Mouse (Mus musculus) midbrain, embryonic 14.5 days (tissue): ENCODE measurements around the gene Snupn. TPM values are rescaled to one million over a fixed set of nuclear protein-coding genes. Genes with fewer than 3 reads are reported as not detected.

ENCODE experiments used
- ATAC-seq: fragments of 200-750 bp; cut with Nextera tagmentation; 2 replicates; pipeline ENCODE4 v1.8.0; 2017; ENCODE audit warnings: moderate number of reproducible peaks, moderate library complexity; ENCODE audit not compliant: low FRiP score, low TSS enrichment
- DNase-seq: peaks from one replicate; pipeline ENCODE4 v3.0.0-alpha.2; 2015
- H3K27ac ChIP-seq: fragments of 300-500 bp; sonication (generic); replicated peaks from 2 replicates; pipeline ENCODE4 v1.5.1; 2014; ENCODE audit warnings: mild to moderate bottlenecking, low read depth, low read length, moderate library complexity
- H3K27me3 ChIP-seq: fragments of 300-500 bp; sonication (generic); 2 replicates; pipeline ENCODE4 v1.6.1; 2014; ENCODE audit warnings: low read length, control low read depth, mixed read lengths; ENCODE audit not compliant: control insufficient read depth, insufficient read depth
- H3K36me3 ChIP-seq: fragments of 300-500 bp; sonication (generic); 2 replicates; pipeline ENCODE4 v1.6.1; 2014; ENCODE audit warnings: low read length, control low read depth; ENCODE audit not compliant: control insufficient read depth, insufficient read depth
- H3K4me1 ChIP-seq: fragments of 300-500 bp; sonication (generic); 2 replicates; pipeline ENCODE4 v1.6.1; 2014; ENCODE audit warnings: mild to moderate bottlenecking, antibody characterized with exemption, low read length, control low read depth; ENCODE audit not compliant: control insufficient read depth, insufficient read depth
- H3K4me2 ChIP-seq: fragments of 300-500 bp; sonication (generic); 2 replicates; pipeline ENCODE4 v1.6.1; 2014; ENCODE audit warnings: mild to moderate bottlenecking, low read length, moderate library complexity
- H3K4me3 ChIP-seq: fragments of 300-500 bp; sonication (generic); replicated peaks from 2 replicates; pipeline ENCODE4 v1.5.1; 2014; ENCODE audit warnings: low read depth, low read length
- H3K9ac ChIP-seq: fragments of 300-500 bp; sonication (generic); replicated peaks from 2 replicates; pipeline ENCODE4 v1.6.1; 2014; ENCODE audit warnings: mild to moderate bottlenecking, low read length, moderate library complexity
- H3K9me3 ChIP-seq: fragments of 300-500 bp; sonication (generic); 2 replicates; pipeline ENCODE4 v1.6.1; 2016; ENCODE audit warnings: low read length, control low read depth, mixed read lengths; ENCODE audit not compliant: control insufficient read depth
- WGBS: fragments of 180-500 bp; shearing (Covaris S2); extraction: QIAGEN DNeasy Blood & Tissue Kit; methylation state at CpG from one replicate; pipeline ENCODE4 v1.1.7; 2014; 5-methylcytosine and 5-hydroxymethylcytosine counted together
- polyA plus RNA-seq: library from polyadenylated mRNA; unstranded; fragments of >200 nt; fragmentation: Nextera tagmentation; extraction: Ambion mirVana; gene quantifications from 2 replicates; pipeline ENCODE4 v1.2.1, GENCODE M21; 2014

The Snupn gene
- polyA plus RNA-seq, 1 experiment from 2014 or later: 22.8 TPM

DNA sequence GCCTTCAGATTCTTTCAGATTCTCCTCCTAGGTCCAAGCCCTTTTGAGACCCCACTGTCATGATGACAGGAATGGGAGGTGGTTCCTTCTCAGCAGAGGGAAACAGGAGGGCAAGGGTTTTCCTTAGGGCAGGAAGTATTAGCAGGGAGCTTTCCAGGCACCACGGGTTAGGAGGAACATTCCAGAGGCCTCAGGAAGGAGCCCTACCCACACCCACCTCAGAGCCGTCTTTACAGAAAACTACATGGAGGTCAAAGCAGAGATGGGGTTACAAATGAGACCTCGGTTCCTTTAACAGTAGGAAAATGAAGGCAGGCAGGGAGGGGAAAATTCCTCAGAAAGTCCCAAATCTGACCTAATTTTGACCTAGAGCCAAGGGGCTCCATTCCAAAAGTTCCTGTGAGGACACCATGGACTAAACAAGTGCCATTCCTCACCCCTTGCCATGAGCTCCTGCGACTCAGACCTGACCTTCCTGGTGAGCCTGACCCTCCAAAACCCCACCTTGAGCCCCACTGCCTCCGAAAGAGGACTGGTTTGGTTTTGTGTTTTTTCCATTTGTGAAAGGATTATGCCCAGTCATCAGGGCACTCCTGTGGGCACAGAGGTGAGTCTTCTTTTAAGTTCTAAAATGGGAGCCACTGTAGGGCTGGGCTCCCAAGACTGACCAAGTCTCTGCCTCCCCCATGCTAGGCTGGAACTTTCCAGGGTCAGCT is 34.8 kb upstream of the Snupn start:
- Histone ChIP-seq H3K4me2 (no peak overlapping the region), H3K4me1 (no peaks in the 10 kb centered on the region), H3K9me3 (no peaks in the 10 kb centered on the region), H3K27ac (no peak overlapping the region), H3K36me3 (no peaks in the 10 kb centered on the region), H3K27me3 (no peaks in the 10 kb centered on the region), H3K9ac (no peak overlapping the region), H3K4me3 (no peak overlapping the region)
- no peak for DNase-seq
- ATAC-seq: no peak
- 91% methylated on average over 5 of the region's 5 CpGs for WGBS

DNA sequence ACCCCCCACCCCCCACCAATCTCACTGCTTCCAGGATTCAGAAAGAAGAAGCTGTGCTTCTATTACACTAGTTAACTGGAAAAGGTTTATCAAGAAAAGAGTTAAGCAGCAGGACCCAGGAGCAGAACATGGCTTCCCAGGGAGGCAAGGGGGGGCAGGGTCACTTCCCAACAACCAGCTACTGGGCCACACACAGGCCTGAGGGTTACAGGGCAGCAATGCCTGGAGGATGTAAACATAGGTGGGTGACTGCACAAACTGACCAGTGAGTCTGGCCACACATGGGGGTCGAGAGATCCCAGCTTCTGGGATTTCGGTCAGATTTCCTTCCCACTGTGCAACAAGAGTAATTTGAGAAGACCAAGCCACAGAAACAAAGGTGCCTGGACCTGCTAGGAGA is 33.5 kb upstream of the Snupn start:
- H3K36me3 ChIP-seq: no peaks in the 10 kb centered on the region
- ATAC-seq: no peak
- 64% methylated on average over 2 of the region's 2 CpGs for WGBS

DNA sequence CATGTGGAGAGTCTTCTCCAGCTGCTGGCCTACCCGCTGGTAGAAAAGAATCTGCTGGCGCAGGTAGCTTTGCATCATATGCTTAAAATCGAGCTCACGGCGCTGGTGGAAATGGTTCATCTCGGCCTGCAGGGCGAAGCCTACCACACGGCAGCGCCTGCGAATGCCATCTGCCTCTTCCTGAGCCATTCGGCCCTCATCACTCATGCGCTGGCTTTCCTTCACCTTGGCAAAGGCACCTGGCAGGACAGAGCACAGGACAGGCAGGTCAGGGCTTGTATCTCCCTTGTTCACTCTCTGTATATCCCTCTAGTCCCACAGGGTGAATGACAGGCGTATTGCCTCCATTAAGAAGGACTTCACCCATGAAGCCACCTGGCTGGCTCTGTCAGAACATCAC is 32.2 kb upstream of the Snupn start:
- Histone ChIP-seq H3K9ac (no peak overlapping the region), H3K4me3 (no peak overlapping the region), H3K36me3 (no peaks in the 10 kb centered on the region), H3K9me3 (no peaks in the 10 kb centered on the region), H3K4me2 (no peak overlapping the region), H3K27ac (no peak overlapping the region), H3K27me3 (no peaks in the 10 kb centered on the region), H3K4me1 (no peaks in the 10 kb centered on the region)
- DNase-seq: no peak
- WGBS: 93% methylated on average over 13 of the region's 13 CpGs
- ATAC-seq: no peak

More for the DNA sequence above, 33.5 kb upstream of the Snupn start:
- H3K4me3 ChIP-seq: no peak overlapping the region
- no peak for DNase-seq
- no peaks in the 10 kb centered on the region for H3K4me1 ChIP-seq
- no peak overlapping the region for H3K27ac ChIP-seq
- H3K27me3 ChIP-seq: no peaks in the 10 kb centered on the region
- H3K9me3 ChIP-seq: no peaks in the 10 kb centered on the region
- H3K4me2 ChIP-seq: no peak overlapping the region
- H3K9ac ChIP-seq: no peak overlapping the region

DNA sequence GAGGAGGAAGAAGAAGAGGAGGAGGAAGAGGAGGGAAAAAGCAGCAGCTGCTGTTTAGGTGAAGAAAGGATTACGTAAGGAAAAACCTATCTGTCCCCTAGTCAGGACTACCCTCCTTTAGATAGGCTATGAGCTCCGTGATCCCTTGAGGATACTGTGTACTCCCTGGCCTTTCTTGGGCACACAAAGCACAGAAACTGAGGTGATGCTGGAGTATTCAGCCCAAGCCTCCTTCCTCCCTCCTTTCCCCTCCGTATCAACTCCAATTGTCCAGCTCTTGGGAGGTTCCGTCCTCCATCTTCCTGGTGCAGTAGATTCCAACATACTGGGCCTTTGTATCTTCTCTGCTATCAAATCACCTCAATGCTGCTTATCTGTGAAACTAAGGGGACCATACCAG is 27.9 kb upstream of the Snupn start:
- ATAC-seq: no peak

DNA sequence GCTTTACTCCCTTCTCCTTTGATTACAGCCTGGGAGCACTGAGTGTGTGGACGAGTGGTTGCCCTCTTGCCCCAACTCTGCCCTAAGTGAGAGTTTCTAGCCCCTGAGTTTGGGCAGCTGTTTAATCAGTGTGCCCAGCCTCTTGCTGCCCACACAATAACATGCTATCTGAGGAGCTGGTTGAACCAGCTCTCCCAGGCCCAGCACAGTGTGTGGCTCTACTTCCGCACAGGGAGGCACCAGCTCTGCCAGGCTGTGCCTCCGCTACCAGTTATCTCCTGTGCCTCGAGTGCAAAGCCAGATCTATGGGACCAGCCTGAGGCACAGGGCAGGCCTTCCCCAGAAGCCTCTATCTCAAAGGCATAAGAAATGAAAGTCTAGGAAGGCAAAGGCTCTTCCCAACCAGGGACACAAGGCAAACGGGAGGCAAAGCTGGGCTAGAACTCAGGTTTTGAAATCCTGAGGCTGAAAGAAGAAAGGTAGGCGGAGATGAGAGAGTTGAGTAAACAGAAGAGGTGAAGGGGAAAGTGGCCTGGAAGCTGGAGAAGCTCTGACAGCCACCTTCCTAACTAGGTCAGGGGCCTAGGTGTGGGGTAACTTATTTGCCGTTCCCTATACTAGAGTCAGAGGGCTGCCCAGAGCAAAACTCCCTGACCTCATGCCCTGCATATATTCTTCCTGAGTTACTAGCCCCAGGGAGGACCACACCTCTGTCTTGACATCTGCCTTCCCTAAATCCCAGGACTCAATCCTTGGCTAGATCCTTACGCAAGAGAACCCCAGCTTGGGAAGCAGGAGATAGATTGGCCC is 26.6 kb upstream of the Snupn start:
- H3K27ac ChIP-seq: no peak overlapping the region
- no peaks in the 10 kb centered on the region for H3K27me3 ChIP-seq
- ATAC-seq (no peak), DNase-seq (no peak)
- no peak overlapping the region for H3K4me3 ChIP-seq
- no peaks in the 10 kb centered on the region for H3K9me3 ChIP-seq
- H3K9ac ChIP-seq: no peak overlapping the region
- no peaks in the 10 kb centered on the region for H3K36me3 ChIP-seq
- peaks cover 27% of the 10 kb centered on the region for H3K4me1 ChIP-seq
- H3K4me2 ChIP-seq: peak overlapping the region; percentile 36
- 70% methylated on average over 8 of the region's 8 CpGs for whole genome bisulfite sequencing

More for the DNA sequence above, 27.9 kb upstream of the Snupn start:
- Histone ChIP-seq H3K27ac (no peak overlapping the region), H3K9me3 (no peaks in the 10 kb centered on the region), H3K9ac (no peak overlapping the region), H3K4me3 (no peak overlapping the region), H3K27me3 (no peaks in the 10 kb centered on the region), H3K4me1 (peaks cover 27% of the 10 kb centered on the region), H3K4me2 (no peak overlapping the region), H3K36me3 (no peaks in the 10 kb centered on the region)
- DNase-seq: no peak
- WGBS: 99% methylated on average over 4 of the region's 4 CpGs

- H3K9me3 ChIP-seq: no peaks in the 10 kb centered on the region
- peak; percentile 59 for DNase-seq
- H3K36me3 ChIP-seq: no peaks in the 10 kb centered on the region
- H3K4me2 ChIP-seq: peak overlapping the region; percentile 36
- no peak overlapping the region for H3K4me3 ChIP-seq
- no peaks in the 10 kb centered on the region; the same call in 1 of the 2 replicates for H3K27me3 ChIP-seq
- peaks cover 27% of the 10 kb centered on the region for H3K4me1 ChIP-seq
- no peak overlapping the region for H3K27ac ChIP-seq
- 23% methylated on average over 7 of the region's 7 CpGs for WGBS
- H3K9ac ChIP-seq: no peak overlapping the region
- ATAC-seq: no peak
These were observed 26.0 kb upstream of the Snupn start for GRCm38 (mm10) chr9:56924651-56925027.

DNA sequence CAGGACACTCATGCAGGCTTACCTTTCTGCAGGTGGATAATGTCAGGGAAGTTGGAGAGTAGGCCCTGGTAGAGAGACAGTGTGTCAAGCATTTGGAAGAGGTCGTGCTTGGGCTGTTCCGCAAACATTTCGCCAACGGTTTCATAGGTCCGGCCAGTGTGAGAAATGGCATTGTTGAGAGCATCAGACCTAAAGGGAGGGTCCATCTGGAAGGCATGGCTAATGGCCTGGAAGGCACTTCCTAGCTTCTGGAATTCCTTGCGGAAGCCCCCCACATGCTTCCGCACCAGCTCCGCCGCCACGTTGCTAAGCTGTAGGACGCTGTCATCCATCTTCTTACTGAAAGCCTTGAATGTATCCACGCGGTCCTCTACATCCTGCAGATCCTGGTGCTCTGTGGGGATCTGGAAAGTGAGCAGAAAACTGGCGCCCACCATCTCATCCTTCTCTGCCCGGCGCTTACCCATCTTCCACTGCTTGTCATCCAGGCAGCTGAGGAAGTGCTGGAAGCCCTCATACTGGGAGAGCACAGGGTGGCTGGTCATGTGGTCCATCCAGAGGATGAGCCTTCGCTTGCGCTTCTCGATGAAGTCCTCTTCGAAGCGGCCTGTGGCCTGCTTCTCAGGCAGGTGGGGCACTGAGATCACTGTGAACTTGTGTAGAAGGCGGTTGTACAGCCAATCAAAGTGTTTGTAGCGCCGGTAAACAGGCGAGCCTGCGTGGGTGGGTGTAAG is 25.2 kb upstream of the Snupn start:
- no peak for ATAC-seq
- Histone ChIP-seq H3K9me3 (no peaks in the 10 kb centered on the region), H3K4me1 (peaks cover 27% of the 10 kb centered on the region), H3K9ac (no peak overlapping the region), H3K4me2 (peak overlapping the region; percentile 36), H3K4me3 (no peak overlapping the region; the same call in 1 of the 2 replicates), H3K27me3 (no peaks in the 10 kb centered on the region; the same call in 1 of the 2 replicates), H3K36me3 (no peaks in the 10 kb centered on the region), H3K27ac (no peak overlapping the region)
- 91% methylated on average over 26 of the region's 26 CpGs for WGBS
- no peak for DNase-seq

- Histone ChIP-seq H3K9ac (no peak overlapping the region), H3K4me1 (peaks cover 27% of the 10 kb centered on the region), H3K36me3 (no peaks in the 10 kb centered on the region), H3K27ac (no peak overlapping the region), H3K9me3 (no peaks in the 10 kb centered on the region), H3K27me3 (no peaks in the 10 kb centered on the region; the same call in 1 of the 2 replicates), H3K4me3 (no peak overlapping the region), H3K4me2 (peak overlapping the region; percentile 79; the same call in 1 of the 2 replicates)
- ATAC-seq (no peak), DNase-seq (no peak)
- 97% methylated on average over 10 of the region's 10 CpGs for WGBS
These were observed 24.7 kb upstream of the Snupn start for GRCm38 (mm10) chr9:56926025-56926360.
